Mouse (Mus musculus): Measurements from ENCODE around the gene H6pd. TPM values are rescaled to one million over a fixed set of nuclear protein-coding genes. Genes with fewer than 3 reads are reported as not detected.

Gene H6pd
- polyA plus RNA-seq, 1 experiment from 2014 or later, result 5.4 TPM

GRCm38 (mm10) chr4:149947396-149947795 is 61.4 kb downstream of the H6pd start:
- peaks cover 24% of the 10 kb centered on the region for H3K27me3 ChIP-seq
- no peak overlapping the region for H3K9ac ChIP-seq
- no peak overlapping the region for H3K27ac ChIP-seq
- no peaks in the 10 kb centered on the region for H3K36me3 ChIP-seq
- H3K4me3 ChIP-seq, result no peak overlapping the region
- 83% methylated on average over 5 of the region's 5 CpGs for WGBS
- no peaks in the 10 kb centered on the region for H3K9me3 ChIP-seq (replicated peaks)
- no peak for ATAC-seq (ENCODE audit: low FRiP score)
- H3K4me2 ChIP-seq (replicated peaks), result no peak overlapping the region
- H3K4me1 ChIP-seq, result peaks cover 63% of the 10 kb centered on the region

DNA sequence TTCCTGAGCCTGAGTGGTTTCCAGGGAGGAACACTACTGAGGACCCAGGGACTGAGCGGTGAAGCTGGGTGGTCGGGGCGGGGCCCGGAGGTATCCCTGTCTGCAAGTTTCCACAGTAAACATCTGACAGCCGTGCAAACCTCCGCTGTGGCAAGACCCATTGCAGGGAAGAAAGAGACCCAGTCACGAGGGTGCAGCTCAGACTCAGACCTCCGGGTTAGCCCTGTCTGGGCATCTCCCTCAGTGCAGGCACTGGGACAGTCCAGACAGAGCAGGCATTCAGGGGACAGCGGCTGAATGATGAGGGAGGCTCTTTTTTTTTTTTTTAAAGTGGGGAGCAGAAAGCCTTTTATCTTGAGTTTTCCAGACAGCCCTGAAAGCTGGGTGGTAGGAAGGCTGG is 63.6 kb downstream of the H6pd start:
- H3K36me3 ChIP-seq, result no peaks in the 10 kb centered on the region
- H3K27me3 ChIP-seq, result peaks cover 15% of the 10 kb centered on the region; the same call in 1 of the 2 replicates
- peaks cover 64% of the 10 kb centered on the region for H3K4me1 ChIP-seq
- no peak overlapping the region for H3K27ac ChIP-seq
- no peaks in the 10 kb centered on the region for H3K9me3 ChIP-seq (replicated peaks)
- ATAC-seq (ENCODE audit: low FRiP score), result peak; percentile 69; the same call in 1 of the 2 replicates
- no peak overlapping the region for H3K4me3 ChIP-seq
- no peak overlapping the region for H3K4me2 ChIP-seq (replicated peaks)
- 35% methylated on average over 9 of the region's 9 CpGs for WGBS
- no peak overlapping the region for H3K9ac ChIP-seq

DNA sequence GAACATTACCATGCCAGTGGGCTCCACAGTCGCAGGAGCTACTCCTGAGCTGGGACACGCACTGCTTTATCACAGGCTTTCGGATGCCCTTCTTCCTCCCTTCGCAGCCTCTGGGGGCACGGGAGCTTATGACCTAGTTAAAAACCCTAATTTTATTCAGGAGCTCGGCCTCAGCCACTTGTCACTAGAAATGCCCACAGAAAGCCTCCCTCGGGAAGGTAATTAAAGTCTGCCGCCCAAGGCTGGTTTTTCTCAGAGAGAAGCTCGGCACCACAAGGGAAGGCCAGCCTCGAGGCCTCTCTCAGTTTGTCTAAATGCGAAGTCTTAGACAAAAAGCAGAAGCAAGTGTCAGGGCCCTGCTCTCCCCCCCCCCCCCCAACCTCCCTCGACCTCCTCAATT is 64.6 kb downstream of the H6pd start:
- peaks cover 62% of the 10 kb centered on the region for H3K4me1 ChIP-seq
- H3K9me3 ChIP-seq (replicated peaks), result no peaks in the 10 kb centered on the region
- H3K4me3 ChIP-seq, result no peak overlapping the region
- 23% methylated on average over 12 of the region's 12 CpGs for WGBS
- peak overlapping the region; percentile 12; the same call in 1 of the 2 replicates for H3K27ac ChIP-seq
- H3K36me3 ChIP-seq, result no peaks in the 10 kb centered on the region
- H3K4me2 ChIP-seq (replicated peaks), result no peak overlapping the region
- H3K9ac ChIP-seq, result no peak overlapping the region
- ATAC-seq (ENCODE audit: low FRiP score), result no peak
- peaks cover 15% of the 10 kb centered on the region; the same call in 1 of the 2 replicates for H3K27me3 ChIP-seq

DNA sequence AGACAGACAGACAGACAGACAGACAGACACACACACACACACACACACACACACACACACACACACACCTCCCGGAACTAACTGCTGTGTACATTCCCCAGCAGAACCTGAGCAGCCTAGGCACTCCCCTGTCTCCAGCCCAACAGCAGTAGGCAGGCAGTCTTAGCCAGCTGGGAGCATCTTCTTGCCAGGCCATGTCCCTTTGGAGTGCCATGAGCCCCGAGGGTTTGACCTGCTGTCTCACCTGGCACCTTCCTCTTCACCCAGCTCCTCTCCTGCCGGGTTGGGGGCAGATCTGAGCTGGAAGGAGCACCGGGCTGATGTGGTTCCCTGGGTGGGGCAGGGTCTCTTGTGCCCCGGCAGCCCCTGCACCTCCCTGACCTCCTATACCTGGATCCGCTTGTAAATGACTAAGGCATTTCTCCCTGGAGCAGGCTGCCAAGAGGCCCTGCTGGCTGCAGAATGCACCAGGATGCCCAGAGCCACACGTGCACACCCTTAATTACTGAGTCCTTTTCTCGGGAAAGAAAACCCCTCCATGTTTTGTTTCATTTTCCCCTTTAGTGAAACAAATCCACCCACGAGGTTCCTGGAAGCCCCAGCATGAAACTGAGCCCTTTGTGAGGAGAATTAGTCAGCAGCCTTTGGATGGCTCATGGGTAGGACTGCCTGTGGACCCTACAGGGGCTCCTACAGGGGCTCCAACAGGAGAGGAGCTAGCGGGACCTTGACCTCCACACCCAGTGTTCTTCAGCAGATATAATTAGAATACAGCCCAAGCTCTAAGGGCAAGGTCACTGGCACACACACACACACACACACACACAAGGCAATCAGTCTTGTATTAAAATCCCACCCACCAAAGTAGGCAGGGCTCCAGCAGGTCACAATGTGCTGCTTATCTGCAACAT is 65.7 kb downstream of the H6pd start:
- H3K4me1 ChIP-seq, result peaks cover 65% of the 10 kb centered on the region
- H3K4me3 ChIP-seq, result no peak overlapping the region
- no peak for ATAC-seq (ENCODE audit: low FRiP score)
- peak overlapping the region; percentile 8; the same call in 1 of the 2 replicates for H3K9ac ChIP-seq
- no peak overlapping the region for H3K4me2 ChIP-seq (replicated peaks)
- H3K9me3 ChIP-seq (replicated peaks), result no peaks in the 10 kb centered on the region
- WGBS, result 49% methylated on average over 10 of the region's 10 CpGs
- peak overlapping the region; percentile 53; the same call in 1 of the 2 replicates for H3K27ac ChIP-seq
- H3K27me3 ChIP-seq, result peaks cover 15% of the 10 kb centered on the region; the same call in 1 of the 2 replicates
- H3K36me3 ChIP-seq, result no peaks in the 10 kb centered on the region

DNA sequence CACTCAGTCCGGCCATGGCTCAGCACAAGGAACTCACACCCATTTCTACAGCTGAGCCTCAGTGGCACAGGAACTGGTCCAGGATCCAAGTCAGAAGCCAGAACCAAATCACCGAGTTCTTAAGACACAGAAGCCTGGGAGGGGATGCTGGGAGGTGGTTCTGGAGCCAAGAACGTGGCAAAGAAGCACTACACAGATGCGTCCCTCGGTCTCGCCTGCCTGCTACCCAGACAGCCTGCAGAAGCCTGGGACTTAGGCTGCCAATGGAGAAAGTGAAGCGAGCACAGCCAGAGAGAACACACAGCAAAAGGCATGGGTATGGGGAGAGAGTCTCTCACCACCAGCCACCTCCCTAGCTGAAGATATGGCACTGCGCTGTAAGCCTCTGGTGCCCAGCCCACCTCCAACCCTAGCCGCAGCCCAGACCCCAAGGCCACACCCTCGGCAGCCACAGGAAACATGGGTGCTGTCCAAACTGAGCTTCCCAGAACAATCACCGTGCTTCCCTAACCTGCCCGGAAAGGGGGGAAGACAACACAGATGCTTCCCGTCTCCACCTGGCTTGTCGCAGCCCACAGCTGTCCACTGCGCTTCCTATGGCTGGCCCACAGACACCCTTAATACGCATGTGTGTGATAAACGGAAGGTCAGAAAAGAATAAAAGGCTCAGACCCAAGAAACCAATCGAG is 67.6 kb downstream of the H6pd start:
- H3K36me3 ChIP-seq, result no peaks in the 10 kb centered on the region
- H3K27me3 ChIP-seq, result peaks cover 4% of the 10 kb centered on the region; the same call in 1 of the 2 replicates
- no peak overlapping the region for H3K4me3 ChIP-seq
- no peak overlapping the region for H3K9ac ChIP-seq
- H3K4me2 ChIP-seq (replicated peaks), result no peak overlapping the region
- no peaks in the 10 kb centered on the region for H3K9me3 ChIP-seq (replicated peaks)
- ATAC-seq (ENCODE audit: low FRiP score), result no peak
- 83% methylated on average over 17 of the region's 18 CpGs for WGBS
- H3K4me1 ChIP-seq, result peaks cover 59% of the 10 kb centered on the region
- H3K27ac ChIP-seq, result no peak overlapping the region

- Histone ChIP-seq H3K4me3 (no peak overlapping the region), H3K4me1 (peaks cover 34% of the 10 kb centered on the region), H3K27me3 (peaks cover 4% of the 10 kb centered on the region), H3K27ac (no peak overlapping the region), H3K36me3 (no peaks in the 10 kb centered on the region), H3K4me2 (replicated peaks) (no peak overlapping the region), H3K9me3 (replicated peaks) (no peaks in the 10 kb centered on the region), H3K9ac (no peak overlapping the region)
- 70% methylated on average over 8 of the region's 8 CpGs for WGBS
- no peak for ATAC-seq (ENCODE audit: low FRiP score)
Observed at GRCm38 (mm10) chr4:149938701-149939100, 70.1 kb downstream of the H6pd start.

- Histone ChIP-seq H3K27ac (no peak overlapping the region), H3K36me3 (no peaks in the 10 kb centered on the region), H3K9ac (no peak overlapping the region), H3K4me2 (replicated peaks) (no peak overlapping the region), H3K27me3 (peaks cover 4% of the 10 kb centered on the region), H3K9me3 (replicated peaks) (no peaks in the 10 kb centered on the region), H3K4me1 (peaks cover 16% of the 10 kb centered on the region), H3K4me3 (no peak overlapping the region)
- WGBS, result 47% methylated on average over 5 of the region's 5 CpGs
- ATAC-seq (ENCODE audit: low FRiP score), result no peak; the same call in 1 of the 2 replicates
Observed at GRCm38 (mm10) chr4:149936921-149937320, 71.9 kb downstream of the H6pd start.

DNA sequence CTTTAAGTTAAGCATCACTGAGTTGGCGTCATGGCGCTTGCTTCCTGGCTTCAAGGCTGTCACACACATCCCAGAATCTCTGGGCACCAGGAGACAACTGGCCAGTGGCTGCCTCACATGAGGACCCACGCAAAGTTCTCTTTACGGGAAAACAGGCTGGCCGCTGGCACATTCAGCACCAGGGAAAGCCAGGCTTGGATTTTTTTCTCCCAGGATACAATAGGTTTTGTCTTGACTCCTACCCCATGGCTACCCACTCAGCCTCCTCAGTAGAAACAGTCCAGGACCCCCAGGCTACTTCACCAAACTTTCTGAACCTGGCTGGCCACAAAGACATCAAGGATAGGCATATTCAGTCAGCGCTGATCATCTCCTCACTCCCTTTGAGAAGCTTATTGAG is 73.4 kb downstream of the H6pd start:
- H3K4me2 ChIP-seq (replicated peaks), result no peak overlapping the region
- H3K4me1 ChIP-seq, result peaks cover 16% of the 10 kb centered on the region
- H3K27ac ChIP-seq, result no peak overlapping the region
- H3K9me3 ChIP-seq (replicated peaks), result no peaks in the 10 kb centered on the region
- no peak overlapping the region for H3K9ac ChIP-seq
- H3K27me3 ChIP-seq, result no peaks in the 10 kb centered on the region; the same call in 1 of the 2 replicates
- ATAC-seq (ENCODE audit: low FRiP score), result no peak
- H3K4me3 ChIP-seq, result no peak overlapping the region
- H3K36me3 ChIP-seq, result no peaks in the 10 kb centered on the region
- WGBS, result 84% methylated on average over 6 of the region's 6 CpGs

- H3K4me2 ChIP-seq (replicated peaks), result no peak overlapping the region
- no peak overlapping the region for H3K9ac ChIP-seq
- no peaks in the 10 kb centered on the region for H3K36me3 ChIP-seq
- no peaks in the 10 kb centered on the region for H3K9me3 ChIP-seq (replicated peaks)
- H3K27ac ChIP-seq, result no peak overlapping the region
- no peaks in the 10 kb centered on the region; the same call in 1 of the 2 replicates for H3K27me3 ChIP-seq
- H3K4me1 ChIP-seq, result peaks cover 6% of the 10 kb centered on the region
- WGBS, result 91% methylated on average over 16 of the region's 16 CpGs
- H3K4me3 ChIP-seq, result no peak overlapping the region
- no peak for ATAC-seq (ENCODE audit: low FRiP score)
Observed at GRCm38 (mm10) chr4:149933519-149934245, 75.1 kb downstream of the H6pd start.

- Histone ChIP-seq H3K36me3 (no peaks in the 10 kb centered on the region), H3K9me3 (replicated peaks) (no peaks in the 10 kb centered on the region), H3K27ac (no peak overlapping the region), H3K27me3 (no peaks in the 10 kb centered on the region; the same call in 1 of the 2 replicates), H3K4me2 (replicated peaks) (no peak overlapping the region), H3K9ac (no peak overlapping the region), H3K4me1 (peaks cover 4% of the 10 kb centered on the region), H3K4me3 (no peak overlapping the region)
- WGBS, result 92% methylated on average over 7 of the region's 7 CpGs
- no peak for ATAC-seq (ENCODE audit: low FRiP score)
Observed at GRCm38 (mm10) chr4:149933025-149933424, 75.8 kb downstream of the H6pd start.

DNA sequence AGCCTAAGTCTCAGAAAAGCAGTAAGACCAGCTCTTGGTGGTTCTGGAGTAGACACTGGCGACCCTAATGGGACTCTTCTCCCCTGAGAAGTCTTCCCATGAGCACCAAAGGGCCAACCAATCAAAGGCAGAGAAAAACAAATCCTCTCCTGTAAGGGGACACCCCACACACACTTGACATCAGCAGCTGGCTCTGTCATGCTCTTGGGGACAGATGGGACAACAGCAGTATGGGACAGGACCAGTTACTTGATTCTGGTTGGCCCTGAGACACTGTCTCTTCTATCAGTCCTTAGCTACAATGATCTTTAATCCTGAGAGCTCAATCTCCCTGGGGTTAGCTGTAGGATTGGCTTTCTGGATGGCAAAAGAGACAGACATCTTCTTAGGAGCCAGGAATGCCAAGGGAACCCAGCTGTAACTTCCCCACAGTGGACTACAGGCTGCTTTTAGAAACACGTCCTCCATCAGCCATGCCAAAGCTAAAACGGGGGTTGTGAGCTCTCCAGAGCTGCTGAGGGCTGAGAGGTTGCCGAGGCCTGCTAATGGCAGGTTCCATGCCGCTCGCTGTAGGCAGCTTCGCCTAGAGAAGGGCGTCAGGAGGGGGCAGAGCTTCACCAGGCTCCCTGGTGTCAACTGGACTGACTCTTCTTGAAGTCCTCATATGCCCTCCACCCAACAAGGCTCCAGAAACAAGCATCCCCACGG is 76.6 kb downstream of the H6pd start:
- H3K9me3 ChIP-seq (replicated peaks), result no peaks in the 10 kb centered on the region
- H3K4me1 ChIP-seq, result peaks cover 4% of the 10 kb centered on the region
- 92% methylated on average over 9 of the region's 9 CpGs for WGBS
- no peak for ATAC-seq (ENCODE audit: low FRiP score)
- H3K27me3 ChIP-seq, result no peaks in the 10 kb centered on the region; the same call in 1 of the 2 replicates
- no peak overlapping the region for H3K4me3 ChIP-seq
- H3K36me3 ChIP-seq, result no peaks in the 10 kb centered on the region
- no peak overlapping the region for H3K9ac ChIP-seq
- H3K4me2 ChIP-seq (replicated peaks), result no peak overlapping the region
- H3K27ac ChIP-seq, result no peak overlapping the region
